Mouse (Mus musculus) lung, embryonic 14.5 days (tissue): ENCODE measurements around the gene Baz1a. TPM values are rescaled to one million over a fixed set of nuclear protein-coding genes. Genes with fewer than 3 reads are reported as not detected.

Experiments used
- ATAC-seq: fragments of 200-750 bp; cut with Nextera tagmentation; 2 replicates; pipeline ENCODE4 v1.8.0; 2017; ENCODE audit warnings: mild to moderate bottlenecking, moderate TSS enrichment, moderate library complexity; ENCODE audit not compliant: insufficient read depth
- DNase-seq: peaks from one replicate; pipeline ENCODE4 v3.0.0-alpha.2; 2015
- H3K27ac ChIP-seq: fragments of 300-500 bp; sonication (generic); 2 replicates; pipeline ENCODE4 v1.5.1; 2014; ENCODE audit warnings: low read depth, mild to moderate bottlenecking, moderate library complexity
- H3K27me3 ChIP-seq: fragments of 300-500 bp; sonication (generic); 2 replicates; pipeline ENCODE4 v1.6.1; 2014; ENCODE audit warnings: low read length, control low read depth; ENCODE audit not compliant: insufficient read depth
- H3K36me3 ChIP-seq: fragments of 300-500 bp; sonication (generic); 2 replicates; pipeline ENCODE4 v1.6.1; 2014; ENCODE audit warnings: control low read depth; ENCODE audit not compliant: insufficient read depth
- H3K4me1 ChIP-seq: fragments of 300-500 bp; sonication (generic); 2 replicates; pipeline ENCODE4 v1.6.1; 2014; ENCODE audit warnings: antibody characterized with exemption, control low read depth; ENCODE audit not compliant: insufficient read depth
- H3K4me2 ChIP-seq: fragments of 300-500 bp; sonication (generic); 2 replicates; pipeline ENCODE4 v1.6.1; 2014; ENCODE audit warnings: mild to moderate bottlenecking
- H3K4me3 ChIP-seq: fragments of 300-500 bp; sonication (generic); 2 replicates; pipeline ENCODE4 v1.5.1; 2014; ENCODE audit warnings: low read depth, low read length
- H3K9ac ChIP-seq: fragments of 300-500 bp; sonication (generic); 2 replicates; pipeline ENCODE4 v1.6.1; 2014
- H3K9me3 ChIP-seq: fragments of 300-500 bp; sonication (generic); 2 replicates; pipeline ENCODE4 v1.6.1; 2016; ENCODE audit warnings: low read depth, low read length, control low read depth
- CTCF ChIP-seq: IDR thresholded peaks from 2 replicates; pipeline ENCODE4 v1.5.1; 2016; ENCODE audit warnings: antibody characterized with exemption, low read depth
- WGBS: fragments of 180-500 bp; shearing (Covaris S2); extraction: QIAGEN DNeasy Blood & Tissue Kit; methylation state at CpG from one replicate; pipeline ENCODE4 v1.1.7; 2014; 5-methylcytosine and 5-hydroxymethylcytosine counted together
- polyA plus RNA-seq: library from polyadenylated mRNA; unstranded; fragments of >200 nt; fragmentation: Nextera tagmentation; extraction: Ambion mirVana; gene quantifications from 2 replicates; pipeline ENCODE4 v1.2.1, GENCODE M21; 2014

The Baz1a gene
- polyA plus RNA-seq, 1 experiment from 2014 or later = 23.9 TPM

DNA sequence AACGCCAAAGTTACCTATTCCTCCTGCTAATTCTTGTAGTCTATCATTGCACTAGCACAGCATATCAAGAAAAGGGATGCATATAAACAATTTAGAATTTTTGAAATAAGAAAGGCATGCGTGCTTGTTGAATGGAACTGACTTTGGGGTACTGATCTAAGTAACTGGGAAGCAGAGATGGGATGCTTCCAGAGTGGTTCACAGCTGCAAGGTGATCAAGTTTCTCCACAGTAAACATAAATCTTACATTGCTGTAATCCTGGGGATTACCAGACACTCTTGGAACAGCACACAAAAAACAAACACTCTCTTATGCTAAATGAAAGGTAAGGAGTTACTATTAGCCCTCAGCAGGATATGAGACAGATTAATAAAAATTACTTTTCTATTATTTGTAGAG is 163.6 kb downstream of the Baz1a start:
- Histone ChIP-seq H3K27ac (no peak overlapping the region), H3K4me2 (no peak overlapping the region), H3K4me1 (no peaks in the 10 kb centered on the region), H3K4me3 (no peak overlapping the region), H3K27me3 (no peaks in the 10 kb centered on the region), H3K9me3 (no peaks in the 10 kb centered on the region), H3K36me3 (0 out of 2 replicates have a peak, but pooled peaks cover 4% of the 10 kb centered on the region), H3K9ac (no peak overlapping the region)
- 71% methylated on average over 2 of the region's 2 CpGs for WGBS
- TF ChIP-seq CTCF = no peak
- no peak for ATAC-seq
- no peak for DNase-seq

DNA sequence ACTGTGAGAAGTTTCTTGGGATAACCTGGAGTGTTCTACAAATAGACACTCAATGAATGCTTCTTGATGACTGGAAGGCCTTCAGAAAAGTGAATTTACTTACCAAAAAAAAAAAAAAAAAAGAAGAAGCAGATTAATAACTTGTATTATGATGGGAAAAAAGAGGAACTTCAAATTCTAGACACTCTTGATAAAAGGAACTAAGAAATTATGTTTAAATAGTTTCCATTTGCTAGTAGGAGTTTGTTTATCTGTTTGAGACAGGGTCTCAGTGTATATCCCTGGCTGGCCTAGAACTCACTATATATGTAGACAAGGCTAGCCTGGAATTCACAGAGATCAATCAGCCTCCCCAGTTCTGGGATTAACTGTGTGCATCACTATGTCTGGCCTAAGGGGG is 169.7 kb downstream of the Baz1a start:
- H3K36me3 ChIP-seq = no peaks in the 10 kb centered on the region
- H3K4me2 ChIP-seq = no peak overlapping the region
- no peaks in the 10 kb centered on the region for H3K27me3 ChIP-seq
- DNase-seq = no peak
- no peak overlapping the region for H3K4me3 ChIP-seq
- no peaks in the 10 kb centered on the region for H3K9me3 ChIP-seq
- no peaks in the 10 kb centered on the region for H3K4me1 ChIP-seq
- no peak overlapping the region for H3K9ac ChIP-seq
- no peak overlapping the region for H3K27ac ChIP-seq
- no peak for ATAC-seq
- TF ChIP-seq CTCF = no peak

Other genes with a start within 250 kb of the Baz1a start
- gene Snx6, start 218.6 kb downstream of the Baz1a start, polyA plus RNA-seq = 186 and 188 TPM in 2 replicates
- 180 and 196 TPM in 2 replicates for gene Cfl2, start 151.5 kb downstream of the Baz1a start, polyA plus RNA-seq
- gene Gm20403, start 27.8 kb downstream of the Baz1a start, polyA plus RNA-seq = not detected in 2 replicates
- gene 2700097O09Rik, start 65.8 kb upstream of the Baz1a start, polyA plus RNA-seq = 34.3 and 36.1 TPM in 2 replicates
- 156 and 163 TPM in 2 replicates for gene Srp54a, start 65.9 kb upstream of the Baz1a start, polyA plus RNA-seq
- gene Fam177a, start 110.1 kb upstream of the Baz1a start, polyA plus RNA-seq = 16.2 and 17.8 TPM in 2 replicates
- 56.4 and 57.0 TPM in 2 replicates for gene Srp54b, start 140.8 kb upstream of the Baz1a start, polyA plus RNA-seq
- 1.7 and 3.0 TPM in 2 replicates for gene 1700047I17Rik2, start 185.2 kb upstream of the Baz1a start, polyA plus RNA-seq
- 65.5 and 72.7 TPM in 2 replicates for gene Srp54c, start 215.8 kb upstream of the Baz1a start, polyA plus RNA-seq